Mouse (Mus musculus) E14TG2a.4 (cell line): ENCODE results near the gene Gm20388.

Source experiments
- CTCF ChIP-seq: conservative IDR thresholded peaks from 2 replicates; pipeline ENCODE4 v1.5.1; 2014; ENCODE audit warnings: low read length
- NANOG ChIP-seq: IDR thresholded peaks from 2 replicates; pipeline ENCODE4 v1.6.1; 2014; ENCODE audit warnings: borderline replicate concordance, low read length, mixed read lengths

GRCm38 (mm10) chr8:120630031-120630430 lies 719.4 kb downstream of the Gm20388 start:
- no peak for TF ChIP-seq CTCF
- no peak for TF ChIP-seq NANOG
